24 mouse cellular contexts compared by ENCODE assay signal in the genomic region with DNA sequence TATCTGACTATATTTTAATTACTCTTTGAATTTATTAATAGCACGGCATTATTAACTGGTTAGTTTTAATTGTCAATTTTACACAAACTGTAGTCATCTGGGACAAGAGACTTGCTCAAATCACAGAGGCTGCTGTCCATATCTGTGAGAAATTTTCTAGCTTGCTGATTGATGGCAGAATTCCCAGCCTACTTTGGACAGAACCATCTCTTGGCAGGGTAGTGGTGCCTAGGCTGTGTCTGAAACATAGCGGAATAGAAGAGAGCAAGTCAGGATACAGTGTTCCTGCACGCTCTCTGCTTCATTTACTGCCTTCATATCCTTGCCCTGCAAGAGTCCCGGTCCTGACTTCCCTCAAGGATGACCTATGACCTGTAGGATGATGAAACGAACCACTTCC.
A peak's percentile ranks its signal among the peaks of the same experiment; 100 is the strongest.
DNase-seq lines count a peak whose midpoint lies in the region; ATAC-seq and TF ChIP-seq lines count a peak whose summit lies in the region.
"Had no signal": no experiment of that assay in that cellular context is flagged by ENCODE, and none has a peak within 500 bp of the region (broad histone marks: within the 10 kb centered on the region; RNA-seq: fewer than 3 reads in every experiment).

No protein-coding gene starts in this region.

- no peaks in the 10 kb centered on the region for H3K4me1 ChIP-seq in heart, embryonic 12.5 days (replicated peaks)
- H3K4me1 ChIP-seq in liver, adult 2 months (ENCODE audit: control insufficient read depth, insufficient read depth, low read length), result peaks cover 2% of the 10 kb centered on the region; the same call in 1 of the 2 replicates
- H3K4me1 ChIP-seq in liver, postnatal 0 days (ENCODE audit: insufficient read depth), result no peaks in the 10 kb centered on the region
- H3K4me1 ChIP-seq: embryonic facial prominence, embryonic 13.5 days; heart, embryonic 15.5 days; intestine, embryonic 15.5 days; megakaryocyte, embryonic 14.5 days had no signal

- TF ChIP-seq CTCF in liver, adult 2 months (IDR thresholded peaks at IDR 0.05; ENCODE audit: low read depth, low read length), result no peak
- TF ChIP-seq CTCF in liver, postnatal 0 days (IDR thresholded peaks at IDR 0.05; ENCODE audit: low read depth), result no peak

- no peak for TF ChIP-seq EP300 in liver, postnatal 0 days (IDR thresholded peaks at IDR 0.05; ENCODE audit: low read depth)

- TF ChIP-seq POLR2A in liver, adult 2 months (IDR thresholded peaks at IDR 0.05; ENCODE audit: extremely low read depth, insufficient read depth, low read length), result no peak

- 73% methylated on average over 5 of the region's 5 CpGs for WGBS in heart, embryonic 12.5 days
- WGBS in liver, adult 2 months, result 69% methylated on average over 5 of the region's 5 CpGs
- WGBS in liver, postnatal 0 days (ENCODE audit: insufficient replicate concordance), result 53% methylated on average over 5 of the region's 5 CpGs

- no peak for ATAC-seq in heart, embryonic 12.5 days (ENCODE audit: insufficient number of reproducible peaks, low FRiP score)
- ATAC-seq in liver, postnatal 0 days, result no peak
- ATAC-seq: CD4-positive, CD25-positive, alpha-beta regulatory T cell, adult 4 months; hindbrain, embryonic 16.5 days; intestine, embryonic 15.5 days had no signal

- no peak overlapping the region for H3K4me3 ChIP-seq in heart, embryonic 12.5 days
- no peak overlapping the region for H3K4me3 ChIP-seq in liver, adult 2 months (ENCODE audit: insufficient read depth, low read depth, low read length)
- no peak overlapping the region for H3K4me3 ChIP-seq in liver, postnatal 0 days (ENCODE audit: low read depth, low read length)
- H3K4me3 ChIP-seq: embryonic facial prominence, embryonic 13.5 days; erythroblast, embryonic 14.5 days; heart, embryonic 15.5 days; hindbrain, embryonic 10.5 days; intestine, embryonic 15.5 days; megakaryocyte, embryonic 14.5 days; midbrain, embryonic 13.5 days; neural tube, embryonic 12.5 days had no signal

- H3K9me3 ChIP-seq in heart, embryonic 12.5 days (replicated peaks), result no peaks in the 10 kb centered on the region
- H3K9me3 ChIP-seq in liver, postnatal 0 days (ENCODE audit: low read length), result no peaks in the 10 kb centered on the region
- H3K9me3 ChIP-seq: embryonic facial prominence, embryonic 13.5 days; heart, embryonic 15.5 days; hindbrain, embryonic 10.5 days; intestine, embryonic 15.5 days; megakaryocyte, embryonic 14.5 days; midbrain, embryonic 13.5 days; neural tube, embryonic 12.5 days had no signal

- no peak overlapping the region for H3K9ac ChIP-seq in heart, embryonic 12.5 days
- H3K9ac ChIP-seq in liver, adult 2 months (ENCODE audit: low read depth, low read length), result no peak overlapping the region
- no peak overlapping the region for H3K9ac ChIP-seq in liver, postnatal 0 days (replicated peaks)
- H3K9ac ChIP-seq: embryonic facial prominence, embryonic 13.5 days; heart, embryonic 15.5 days; intestine, embryonic 15.5 days; liver, embryonic 14.5 days; midbrain, embryonic 13.5 days; neural tube, embryonic 12.5 days had no signal

- no peak overlapping the region for H3K4me2 ChIP-seq in heart, embryonic 12.5 days
- no peak overlapping the region for H3K4me2 ChIP-seq in liver, postnatal 0 days (ENCODE audit: low read depth, low read length)
- H3K4me2 ChIP-seq: embryonic facial prominence, embryonic 13.5 days; heart, embryonic 15.5 days; intestine, embryonic 15.5 days; midbrain, embryonic 13.5 days; neural tube, embryonic 12.5 days had no signal

- peak; percentile 72 to 76 for DNase-seq in cerebellum, postnatal 10 days
- no peak for DNase-seq in cerebellum, postnatal 4 days (ENCODE audit: low spot score in 2 of 2)
- peak; percentile 2 to 3 for DNase-seq in heart, adult 18-20 months
- peak; percentile 13 for DNase-seq in liver, adult 2 months (ENCODE audit: extremely low read depth, low read depth, low spot score)
- DNase-seq in liver, postnatal 0 days, result no peak
- DNase-seq in 416B (ENCODE audit: low read depth), result peak; percentile 22
- DNase-seq in adrenal gland, postnatal 4 days (ENCODE audit: low spot score in 2 of 2), result no peak
- DNase-seq: adrenal gland, postnatal 25 days; cerebellum, adult 8-10 months; embryo, embryonic 11 days; gastrocnemius, postnatal 25 days; kidney, postnatal 4 days had no signal

- H3K27me3 ChIP-seq in heart, embryonic 12.5 days (replicated peaks), result no peaks in the 10 kb centered on the region
- H3K27me3 ChIP-seq in liver, adult 2 months (ENCODE audit: control insufficient read depth, insufficient read depth, low read length), result no peaks in the 10 kb centered on the region
- no peaks in the 10 kb centered on the region for H3K27me3 ChIP-seq in liver, postnatal 0 days (ENCODE audit: insufficient read depth, low read length)
- H3K27me3 ChIP-seq: embryonic facial prominence, embryonic 13.5 days; heart, embryonic 15.5 days; intestine, embryonic 15.5 days; megakaryocyte, embryonic 14.5 days; midbrain, embryonic 13.5 days; neural tube, embryonic 12.5 days had no signal

- no peaks in the 10 kb centered on the region for H3K79me2 ChIP-seq in liver, adult 2 months (ENCODE audit: control insufficient read depth, insufficient read depth, low read length)

- no peaks in the 10 kb centered on the region for H3K36me3 ChIP-seq in heart, embryonic 12.5 days
- no peaks in the 10 kb centered on the region for H3K36me3 ChIP-seq in liver, adult 2 months (ENCODE audit: control insufficient read depth, insufficient read depth, low read length)
- H3K36me3 ChIP-seq in liver, postnatal 0 days (replicated peaks; ENCODE audit: insufficient read depth, low read length), result no peaks in the 10 kb centered on the region
- H3K36me3 ChIP-seq: embryonic facial prominence, embryonic 13.5 days; heart, embryonic 15.5 days; hindbrain, embryonic 10.5 days; intestine, embryonic 15.5 days; midbrain, embryonic 13.5 days; neural tube, embryonic 12.5 days had no signal

- H3K27ac ChIP-seq in heart, embryonic 12.5 days (ENCODE audit: poor library complexity, severe bottlenecking), result no peak overlapping the region
- H3K27ac ChIP-seq in liver, adult 2 months (replicated peaks; ENCODE audit: insufficient read depth, low read depth, low read length), result no peak overlapping the region
- H3K27ac ChIP-seq in liver, postnatal 0 days (ENCODE audit: low read depth), result no peak overlapping the region
- H3K27ac ChIP-seq: embryonic facial prominence, embryonic 13.5 days; heart, embryonic 15.5 days; hindbrain, embryonic 10.5 days; intestine, embryonic 15.5 days; liver, embryonic 14.5 days; neural tube, embryonic 12.5 days had no signal

Comparison
In these comparisons a context has a peak if more than half of its experiments do, and no peak if none do; other contexts are left out.
1. DNase-seq: peak in cerebellum, postnatal 10 days (2 of 2), heart, adult 18-20 months (2 of 2), liver, adult 2 months (single experiment) and 416B (single experiment); none in cerebellum, postnatal 4 days (0 of 2), liver, postnatal 0 days (single experiment) and adrenal gland, postnatal 4 days (0 of 2).